Mouse (Mus musculus): ENCODE results near the gene Chaf1a. TPM values are rescaled to one million over a fixed set of nuclear protein-coding genes. Genes with fewer than 3 reads are reported as not detected.

Gene Chaf1a
- polyA plus RNA-seq, 1 experiment from 2014 or later, result 30.8 TPM

GRCm38 (mm10) chr17:56010255-56010654 lies 30.0 kb upstream of the Chaf1a start:
- WGBS, result 65% methylated on average over 14 of the region's 14 CpGs
- Histone ChIP-seq H3K9me3 (replicated peaks) (no peaks in the 10 kb centered on the region), H3K27ac (0 out of 2 replicates have a peak overlapping the region, but pooled peaks have one; percentile 10), H3K27me3 (no peaks in the 10 kb centered on the region), H3K4me1 (peaks cover 37% of the 10 kb centered on the region), H3K9ac (peak overlapping the region; percentile 92), H3K4me2 (peak overlapping the region; percentile 97), H3K4me3 (replicated peaks) (peak overlapping the region; percentile 94), H3K36me3 (peaks cover 39% of the 10 kb centered on the region)
- ATAC-seq (replicated peaks; ENCODE audit: low FRiP score), result no peak

- Histone ChIP-seq H3K9ac (0 out of 2 replicates have a peak overlapping the region, but pooled peaks have one; percentile 92), H3K9me3 (replicated peaks) (no peaks in the 10 kb centered on the region), H3K4me2 (peak overlapping the region; percentile 97), H3K36me3 (peaks cover 43% of the 10 kb centered on the region), H3K27me3 (no peaks in the 10 kb centered on the region), H3K4me1 (peaks cover 34% of the 10 kb centered on the region), H3K27ac (0 out of 2 replicates have a peak overlapping the region, but pooled peaks have one; percentile 10), H3K4me3 (replicated peaks) (peak overlapping the region; percentile 94)
- WGBS, result 8% methylated on average over 9 of the region's 9 CpGs
- ATAC-seq (replicated peaks; ENCODE audit: low FRiP score), result no peak
Observed at GRCm38 (mm10) chr17:56010681-56011080, 29.6 kb upstream of the Chaf1a start.

DNA sequence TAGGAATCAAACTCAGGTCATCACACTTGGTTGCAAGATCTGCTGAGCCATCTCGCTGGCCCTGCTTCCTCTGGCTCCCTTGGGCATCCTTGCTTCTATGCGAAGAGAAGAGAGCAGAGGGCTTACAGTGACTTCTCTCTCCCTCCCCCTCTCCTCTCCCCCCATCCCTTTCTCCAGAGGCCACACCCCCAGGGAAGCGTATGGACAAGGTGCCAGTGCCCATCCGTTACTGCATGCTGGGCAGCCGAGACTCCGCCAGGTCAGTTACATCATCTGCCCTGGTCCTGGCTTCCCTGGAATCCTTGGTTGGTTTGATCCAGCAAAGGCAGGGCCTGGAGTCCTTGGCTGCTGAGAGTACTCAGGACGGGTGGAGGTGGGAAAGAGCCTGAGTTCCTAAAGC lies 28.8 kb upstream of the Chaf1a start:
- WGBS, result 88% methylated on average over 7 of the region's 7 CpGs
- H3K36me3 ChIP-seq, result peaks cover 51% of the 10 kb centered on the region
- peaks cover 34% of the 10 kb centered on the region for H3K4me1 ChIP-seq
- no peaks in the 10 kb centered on the region for H3K27me3 ChIP-seq
- H3K9ac ChIP-seq, result no peak overlapping the region
- H3K4me3 ChIP-seq (replicated peaks), result no peak overlapping the region
- H3K27ac ChIP-seq, result no peak overlapping the region
- no peaks in the 10 kb centered on the region for H3K9me3 ChIP-seq (replicated peaks)
- H3K4me2 ChIP-seq, result no peak overlapping the region
- ATAC-seq (replicated peaks; ENCODE audit: low FRiP score), result no peak

DNA sequence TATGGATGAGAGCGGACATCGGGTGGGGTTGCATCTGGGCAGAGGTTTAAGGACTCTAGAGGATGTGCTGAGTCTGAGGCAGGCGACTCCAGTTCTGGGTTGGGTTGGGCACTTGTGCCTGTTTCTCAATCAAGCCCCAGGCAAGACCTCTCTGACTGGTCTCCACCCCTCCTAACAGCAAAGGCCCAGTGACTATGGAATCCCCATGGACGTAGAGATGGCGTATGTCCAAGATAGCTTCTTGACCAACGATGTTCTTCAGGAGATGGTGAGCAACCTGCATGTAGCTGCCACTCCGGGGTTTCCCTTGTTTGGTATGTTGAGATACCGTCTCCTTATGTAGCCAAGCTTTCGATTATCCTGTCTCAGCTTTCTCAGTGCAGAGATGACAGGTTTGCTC lies 24.9 kb upstream of the Chaf1a start:
- H3K4me3 ChIP-seq (replicated peaks), result no peak overlapping the region
- H3K4me1 ChIP-seq, result peaks cover 10% of the 10 kb centered on the region
- H3K4me2 ChIP-seq, result no peak overlapping the region
- no peak overlapping the region for H3K27ac ChIP-seq
- no peak overlapping the region for H3K9ac ChIP-seq
- H3K9me3 ChIP-seq (replicated peaks), result no peaks in the 10 kb centered on the region
- ATAC-seq (replicated peaks; ENCODE audit: low FRiP score), result no peak
- 92% methylated on average over 9 of the region's 9 CpGs for WGBS
- H3K27me3 ChIP-seq, result no peaks in the 10 kb centered on the region
- H3K36me3 ChIP-seq, result peaks cover 89% of the 10 kb centered on the region

- WGBS, result 75% methylated on average over 8 of the region's 8 CpGs
- Histone ChIP-seq H3K4me1 (0 out of 2 replicates have a peak, but pooled peaks cover 1% of the 10 kb centered on the region), H3K4me3 (replicated peaks) (no peak overlapping the region), H3K4me2 (no peak overlapping the region), H3K9ac (no peak overlapping the region), H3K36me3 (peaks cover 88% of the 10 kb centered on the region), H3K27ac (no peak overlapping the region), H3K27me3 (no peaks in the 10 kb centered on the region), H3K9me3 (replicated peaks) (no peaks in the 10 kb centered on the region)
- 0 out of 2 replicates have a peak, but pooled peaks have one; percentile 8 for ATAC-seq (replicated peaks; ENCODE audit: low FRiP score)
Observed at GRCm38 (mm10) chr17:56016382-56016781, 23.9 kb upstream of the Chaf1a start.

- peaks cover 3% of the 10 kb centered on the region; the same call in 1 of the 2 replicates for H3K4me1 ChIP-seq
- H3K4me2 ChIP-seq, result no peak overlapping the region
- no peak for ATAC-seq (replicated peaks; ENCODE audit: low FRiP score)
- no peak overlapping the region for H3K27ac ChIP-seq
- no peaks in the 10 kb centered on the region for H3K27me3 ChIP-seq
- no peak overlapping the region for H3K4me3 ChIP-seq (replicated peaks)
- no peak overlapping the region for H3K9ac ChIP-seq
- no peaks in the 10 kb centered on the region for H3K9me3 ChIP-seq (replicated peaks)
- WGBS, result 80% methylated on average over 15 of the region's 15 CpGs
- peaks cover 81% of the 10 kb centered on the region for H3K36me3 ChIP-seq
Observed at GRCm38 (mm10) chr17:56016793-56017785, 23.1 kb upstream of the Chaf1a start.

DNA sequence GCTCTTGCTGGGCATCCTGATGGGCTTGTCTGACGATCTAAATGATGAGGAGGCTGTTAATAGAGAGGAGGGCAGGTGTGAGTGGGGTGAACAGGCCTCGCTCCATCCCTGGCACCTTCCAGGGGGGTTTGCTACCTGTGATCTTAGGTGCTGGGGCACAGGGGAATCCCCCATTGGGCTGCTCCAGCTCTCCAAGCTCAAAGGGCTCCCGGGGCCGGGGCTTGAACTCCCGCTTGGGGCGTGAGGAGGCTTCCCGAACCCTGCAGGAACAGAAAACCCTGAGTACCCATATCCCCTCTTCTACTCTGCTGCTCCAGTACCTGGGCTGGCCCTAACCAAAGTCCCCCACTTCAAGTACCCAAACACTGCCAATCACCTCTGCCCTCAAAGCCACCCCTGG lies 22.4 kb upstream of the Chaf1a start:
- no peak for ATAC-seq (replicated peaks; ENCODE audit: low FRiP score)
- H3K36me3 ChIP-seq, result peaks cover 75% of the 10 kb centered on the region
- H3K9ac ChIP-seq, result no peak overlapping the region
- no peaks in the 10 kb centered on the region for H3K9me3 ChIP-seq (replicated peaks)
- no peaks in the 10 kb centered on the region for H3K27me3 ChIP-seq
- WGBS, result 88% methylated on average over 7 of the region's 7 CpGs
- no peak overlapping the region for H3K4me2 ChIP-seq
- H3K4me3 ChIP-seq (replicated peaks), result no peak overlapping the region
- H3K4me1 ChIP-seq, result peaks cover 10% of the 10 kb centered on the region
- no peak overlapping the region for H3K27ac ChIP-seq

- Histone ChIP-seq H3K4me2 (no peak overlapping the region), H3K9me3 (replicated peaks) (no peaks in the 10 kb centered on the region), H3K4me1 (peaks cover 17% of the 10 kb centered on the region), H3K36me3 (peaks cover 74% of the 10 kb centered on the region), H3K27ac (no peak overlapping the region), H3K9ac (no peak overlapping the region), H3K27me3 (no peaks in the 10 kb centered on the region), H3K4me3 (replicated peaks) (no peak overlapping the region)
- 69% methylated on average over 20 of the region's 20 CpGs for WGBS
- ATAC-seq (replicated peaks; ENCODE audit: low FRiP score), result peak; percentile 38; the same call in 1 of the 2 replicates
Observed at GRCm38 (mm10) chr17:56018347-56019131, 21.7 kb upstream of the Chaf1a start.

- WGBS, result 89% methylated on average over 6 of the region's 6 CpGs
- Histone ChIP-seq H3K9ac (no peak overlapping the region), H3K9me3 (replicated peaks) (no peaks in the 10 kb centered on the region), H3K27me3 (no peaks in the 10 kb centered on the region), H3K4me1 (peaks cover 29% of the 10 kb centered on the region), H3K36me3 (peaks cover 57% of the 10 kb centered on the region), H3K27ac (no peak overlapping the region), H3K4me2 (no peak overlapping the region), H3K4me3 (replicated peaks) (no peak overlapping the region)
- no peak for ATAC-seq (replicated peaks; ENCODE audit: low FRiP score)
Observed at GRCm38 (mm10) chr17:56020400-56021084, 19.7 kb upstream of the Chaf1a start.

- Histone ChIP-seq H3K27ac (no peak overlapping the region; the same call in 1 of the 2 replicates), H3K9me3 (replicated peaks) (no peaks in the 10 kb centered on the region), H3K4me1 (peaks cover 37% of the 10 kb centered on the region), H3K4me2 (no peak overlapping the region), H3K4me3 (replicated peaks) (no peak overlapping the region), H3K27me3 (no peaks in the 10 kb centered on the region), H3K9ac (no peak overlapping the region), H3K36me3 (peaks cover 51% of the 10 kb centered on the region)
- no peak for ATAC-seq (replicated peaks; ENCODE audit: low FRiP score)
- 81% methylated on average over 4 of the region's 4 CpGs for WGBS
Observed at GRCm38 (mm10) chr17:56021161-56021910, 18.9 kb upstream of the Chaf1a start.

Data from kidney, embryonic 15.5 days (tissue).